Mouse (Mus musculus): ENCODE measurements at regions not wholly inside any gene's neighbourhood (a gene's known extent, or its start where the extent isn't known, plus 50 kb on each side); places are given as distances from the start of the nearest gene placed in this dataset.
A peak's percentile ranks its signal among the peaks of the same experiment; 100 is the strongest.

- no peak overlapping the region for H3K27ac ChIP-seq
- 91% methylated on average over 13 of the region's 13 CpGs for WGBS (ENCODE audit: missing documents)
- no peaks in the 10 kb centered on the region for H3K36me3 ChIP-seq (ENCODE audit: inconsistent target)
- no peaks in the 10 kb centered on the region for H3K79me2 ChIP-seq (ENCODE audit: inconsistent target)
- H3K4me3 ChIP-seq (ENCODE audit: inconsistent target), result no peak overlapping the region
Observed at GRCm38 (mm10) chr4:56160551-56161256, 579.2 kb upstream of the Gm26657 start.

DNA sequence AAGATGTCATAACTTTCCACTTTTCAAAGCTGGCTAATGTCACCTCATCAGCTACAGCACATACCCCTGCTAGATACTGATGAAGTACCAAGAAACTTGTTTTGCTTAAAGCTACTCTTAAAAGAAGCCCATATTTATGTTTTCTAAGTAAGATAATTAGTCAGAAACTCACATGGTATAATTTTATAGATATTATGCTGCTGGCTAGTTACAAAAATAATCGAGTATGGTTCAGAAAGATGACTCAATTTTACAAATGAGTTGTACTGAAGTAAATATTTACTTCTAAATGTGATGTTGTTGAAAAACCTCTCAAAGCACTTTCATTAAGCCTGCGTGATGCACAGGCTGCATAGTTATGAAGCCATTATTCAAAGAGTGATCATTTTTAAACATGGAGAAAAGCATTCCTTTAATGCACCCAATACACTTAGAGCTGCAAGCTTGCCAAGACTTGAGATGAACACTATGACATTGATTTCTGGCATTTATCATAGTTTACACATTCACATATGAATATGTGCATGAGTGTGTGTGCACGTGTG, 582.3 kb upstream of the Gm26657 start:
- no peak overlapping the region for H3K4me3 ChIP-seq (ENCODE audit: inconsistent target)
- WGBS (ENCODE audit: missing documents), result 88% methylated on average over 3 of the region's 3 CpGs

DNA sequence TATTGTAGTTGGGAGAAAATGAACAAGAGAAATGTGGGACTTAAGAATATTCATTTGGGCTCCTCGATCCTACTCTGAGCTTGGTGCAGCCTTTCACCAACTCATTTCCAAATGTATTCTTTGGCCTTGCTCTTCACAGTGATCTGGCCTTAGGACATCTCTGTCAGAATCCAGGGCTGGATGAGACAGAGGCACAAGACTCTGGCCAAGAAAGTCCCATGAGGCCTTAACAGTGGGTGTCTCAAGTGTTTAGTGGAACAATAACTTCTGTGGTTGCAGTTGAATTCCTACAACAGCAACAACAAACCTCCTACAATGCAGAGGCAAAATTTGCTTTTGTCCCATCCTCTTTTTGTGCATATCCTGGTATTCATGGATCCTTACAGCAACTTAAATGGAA, 589.2 kb upstream of the Gm26657 start:
- H3K36me3 ChIP-seq (ENCODE audit: inconsistent target), result no peaks in the 10 kb centered on the region
- no peak overlapping the region for H3K27ac ChIP-seq
- no peaks in the 10 kb centered on the region for H3K79me2 ChIP-seq (ENCODE audit: inconsistent target)
- no peak overlapping the region for H3K4me3 ChIP-seq (ENCODE audit: inconsistent target)
- WGBS (ENCODE audit: missing documents), result 100% methylated on average over 1 of the region's 1 CpGs

More for the DNA sequence above, 582.3 kb upstream of the Gm26657 start:
- H3K36me3 ChIP-seq (ENCODE audit: inconsistent target), result no peaks in the 10 kb centered on the region
- no peak overlapping the region for H3K27ac ChIP-seq
- H3K79me2 ChIP-seq (ENCODE audit: inconsistent target), result no peaks in the 10 kb centered on the region

- no peak overlapping the region for H3K27ac ChIP-seq
- H3K4me3 ChIP-seq (ENCODE audit: inconsistent target), result no peak overlapping the region
- 97% methylated on average over 2 of the region's 2 CpGs for WGBS (ENCODE audit: missing documents)
- no peaks in the 10 kb centered on the region for H3K36me3 ChIP-seq (ENCODE audit: inconsistent target)
- H3K79me2 ChIP-seq (ENCODE audit: inconsistent target), result no peaks in the 10 kb centered on the region
Observed at GRCm38 (mm10) chr4:56143827-56144226, 596.0 kb upstream of the Gm26657 start.

GRCm38 (mm10) chr4:56136837-56137236, 603.0 kb upstream of the Gm26657 start:
- 100% methylated on average over 2 of the region's 3 CpGs for WGBS (ENCODE audit: missing documents)
- no peaks in the 10 kb centered on the region for H3K79me2 ChIP-seq (ENCODE audit: inconsistent target)
- no peaks in the 10 kb centered on the region for H3K36me3 ChIP-seq (ENCODE audit: inconsistent target)
- H3K27ac ChIP-seq, result no peak overlapping the region
- H3K4me3 ChIP-seq (ENCODE audit: inconsistent target), result no peak overlapping the region

DNA sequence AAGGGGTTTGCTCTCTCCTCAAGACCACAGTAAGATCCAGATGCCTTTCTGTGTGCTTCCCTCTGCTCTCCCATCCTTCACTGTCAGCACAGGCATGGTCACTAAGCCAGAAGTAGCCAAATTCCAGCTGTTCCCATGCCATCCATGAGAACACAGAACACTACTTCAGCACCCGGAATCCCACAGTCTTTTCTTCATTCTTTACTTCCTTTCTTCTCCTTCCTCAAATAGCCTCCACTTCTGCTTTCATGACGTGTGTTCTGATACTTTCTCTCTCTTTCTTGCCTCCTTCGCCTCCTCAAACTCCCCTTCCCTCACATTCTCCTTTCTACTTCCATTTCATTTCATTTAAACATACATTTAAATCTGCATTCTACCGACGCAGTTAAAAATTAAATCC, 602.1 kb upstream of the Klf4 start:
- 54% methylated on average over 5 of the region's 5 CpGs for WGBS (ENCODE audit: missing documents)
- no peak overlapping the region for H3K27ac ChIP-seq
- H3K36me3 ChIP-seq (ENCODE audit: inconsistent target), result no peaks in the 10 kb centered on the region
- no peak overlapping the region for H3K4me3 ChIP-seq (ENCODE audit: inconsistent target)
- no peaks in the 10 kb centered on the region for H3K79me2 ChIP-seq (ENCODE audit: inconsistent target)

- no peaks in the 10 kb centered on the region for H3K79me2 ChIP-seq (ENCODE audit: inconsistent target)
- WGBS (ENCODE audit: missing documents), result 89% methylated on average over 8 of the region's 8 CpGs
- H3K27ac ChIP-seq, result no peak overlapping the region
- no peaks in the 10 kb centered on the region for H3K36me3 ChIP-seq (ENCODE audit: inconsistent target)
- H3K4me3 ChIP-seq (ENCODE audit: inconsistent target), result no peak overlapping the region
Observed at GRCm38 (mm10) chr4:56127730-56128482, 595.6 kb upstream of the Klf4 start.

DNA sequence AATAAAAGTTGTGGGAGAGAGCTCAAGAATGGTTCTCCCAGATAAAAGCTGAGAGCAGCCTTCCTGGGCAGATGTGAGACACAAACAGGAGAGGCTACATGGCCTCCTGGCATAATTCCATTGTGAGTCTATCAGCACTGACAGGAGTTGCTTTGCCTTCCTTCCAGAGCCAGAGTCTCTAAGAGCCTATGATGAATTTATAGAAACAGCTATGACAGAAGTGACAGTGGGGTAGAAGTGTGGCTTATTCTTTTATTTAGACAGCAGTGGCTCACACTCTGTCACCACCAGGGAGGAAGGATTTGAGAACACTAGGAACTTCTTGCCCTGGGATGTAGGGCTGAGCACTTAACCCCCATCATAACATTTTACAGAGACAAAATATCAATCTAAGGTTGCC, 592.2 kb upstream of the Klf4 start:
- H3K4me3 ChIP-seq (ENCODE audit: inconsistent target), result no peak overlapping the region
- H3K36me3 ChIP-seq (ENCODE audit: inconsistent target), result no peaks in the 10 kb centered on the region
- no peaks in the 10 kb centered on the region for H3K79me2 ChIP-seq (ENCODE audit: inconsistent target)
- H3K27ac ChIP-seq, result no peak overlapping the region

GRCm38 (mm10) chr4:56122198-56122597, 589.9 kb upstream of the Klf4 start:
- Histone ChIP-seq H3K79me2 (ENCODE audit: inconsistent target) (no peaks in the 10 kb centered on the region), H3K4me3 (ENCODE audit: inconsistent target) (no peak overlapping the region), H3K27ac (no peak overlapping the region), H3K36me3 (ENCODE audit: inconsistent target) (no peaks in the 10 kb centered on the region)
- WGBS (ENCODE audit: missing documents), result 93% methylated on average over 5 of the region's 5 CpGs

DNA sequence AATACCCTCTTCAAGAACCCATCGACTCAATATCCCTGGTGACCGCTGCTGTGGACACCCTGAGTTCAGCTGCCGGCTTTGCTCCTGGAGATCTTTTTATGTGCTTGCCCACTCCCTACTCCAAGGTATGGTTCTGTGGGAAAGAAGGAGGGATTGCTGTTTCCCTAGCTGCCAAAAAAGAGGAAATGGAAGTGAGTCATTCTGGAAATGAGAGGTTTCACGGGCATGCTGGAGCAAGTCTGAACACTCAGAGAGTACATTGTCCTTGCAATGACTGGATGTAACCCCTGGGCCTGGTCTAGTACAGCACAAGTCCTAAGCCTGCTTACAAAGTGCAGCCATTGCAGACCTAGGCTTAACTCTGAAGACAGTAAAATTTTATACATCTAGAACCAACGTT, 589.4 kb upstream of the Klf4 start:
- WGBS (ENCODE audit: missing documents), result 59% methylated on average over 5 of the region's 5 CpGs
- H3K27ac ChIP-seq, result no peak overlapping the region
- no peaks in the 10 kb centered on the region for H3K79me2 ChIP-seq (ENCODE audit: inconsistent target)
- no peak overlapping the region for H3K4me3 ChIP-seq (ENCODE audit: inconsistent target)
- H3K36me3 ChIP-seq (ENCODE audit: inconsistent target), result no peaks in the 10 kb centered on the region

DNA sequence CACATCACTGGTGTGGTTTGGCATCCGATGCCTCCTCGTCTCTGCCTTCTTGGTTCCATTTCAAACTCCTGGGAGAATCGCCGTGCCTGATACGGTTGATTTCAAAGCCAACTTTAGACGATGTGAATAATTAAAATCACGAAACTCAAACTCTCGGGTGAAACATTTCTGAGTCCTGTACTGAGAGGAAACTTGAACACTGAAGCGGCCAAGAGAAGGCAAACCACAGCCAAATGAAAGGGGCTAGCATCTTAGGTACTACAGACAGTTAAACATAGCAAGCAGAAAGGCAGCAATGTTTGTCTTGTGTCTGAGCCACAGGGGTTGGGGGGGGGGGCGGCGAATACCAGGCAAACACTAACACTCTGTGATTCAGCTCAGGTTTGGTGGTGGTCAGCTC, 588.1 kb upstream of the Klf4 start:
- Histone ChIP-seq H3K79me2 (ENCODE audit: inconsistent target) (no peaks in the 10 kb centered on the region), H3K4me3 (ENCODE audit: inconsistent target) (no peak overlapping the region), H3K36me3 (ENCODE audit: inconsistent target) (no peaks in the 10 kb centered on the region), H3K27ac (no peak overlapping the region)
- 94% methylated on average over 11 of the region's 11 CpGs for WGBS (ENCODE audit: missing documents)

DNA sequence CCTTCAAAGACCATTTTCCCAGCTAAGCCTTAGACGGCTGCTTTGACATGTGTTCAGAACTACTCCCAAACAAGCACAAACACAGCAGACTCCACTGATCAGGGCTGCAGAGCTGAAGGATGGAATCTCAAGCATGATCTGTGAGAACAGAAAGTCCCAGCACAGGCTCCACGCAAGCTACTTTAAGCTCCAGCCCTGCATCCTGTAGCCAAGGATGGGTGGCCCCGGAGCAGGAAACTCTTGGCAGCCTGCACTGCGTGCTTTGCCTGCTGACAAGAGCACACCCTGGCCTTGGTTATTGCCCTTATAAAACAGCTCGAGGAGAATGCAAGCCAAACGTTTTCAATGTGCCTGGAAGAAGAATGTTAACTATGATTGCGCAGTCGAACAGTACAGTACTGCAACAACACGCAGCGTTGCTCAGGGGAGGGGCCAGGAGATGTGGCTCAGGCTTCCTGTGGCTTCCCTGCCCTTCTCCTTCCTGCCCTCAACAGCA, 581.5 kb upstream of the Klf4 start:
- Histone ChIP-seq H3K36me3 (ENCODE audit: inconsistent target) (no peaks in the 10 kb centered on the region), H3K79me2 (ENCODE audit: inconsistent target) (no peaks in the 10 kb centered on the region), H3K27ac (peak overlapping the region; percentile 52), H3K4me3 (ENCODE audit: inconsistent target) (peak overlapping the region; percentile 3; the same call in 1 of the 2 replicates)
- 3% methylated on average over 10 of the region's 10 CpGs for WGBS (ENCODE audit: missing documents)

DNA sequence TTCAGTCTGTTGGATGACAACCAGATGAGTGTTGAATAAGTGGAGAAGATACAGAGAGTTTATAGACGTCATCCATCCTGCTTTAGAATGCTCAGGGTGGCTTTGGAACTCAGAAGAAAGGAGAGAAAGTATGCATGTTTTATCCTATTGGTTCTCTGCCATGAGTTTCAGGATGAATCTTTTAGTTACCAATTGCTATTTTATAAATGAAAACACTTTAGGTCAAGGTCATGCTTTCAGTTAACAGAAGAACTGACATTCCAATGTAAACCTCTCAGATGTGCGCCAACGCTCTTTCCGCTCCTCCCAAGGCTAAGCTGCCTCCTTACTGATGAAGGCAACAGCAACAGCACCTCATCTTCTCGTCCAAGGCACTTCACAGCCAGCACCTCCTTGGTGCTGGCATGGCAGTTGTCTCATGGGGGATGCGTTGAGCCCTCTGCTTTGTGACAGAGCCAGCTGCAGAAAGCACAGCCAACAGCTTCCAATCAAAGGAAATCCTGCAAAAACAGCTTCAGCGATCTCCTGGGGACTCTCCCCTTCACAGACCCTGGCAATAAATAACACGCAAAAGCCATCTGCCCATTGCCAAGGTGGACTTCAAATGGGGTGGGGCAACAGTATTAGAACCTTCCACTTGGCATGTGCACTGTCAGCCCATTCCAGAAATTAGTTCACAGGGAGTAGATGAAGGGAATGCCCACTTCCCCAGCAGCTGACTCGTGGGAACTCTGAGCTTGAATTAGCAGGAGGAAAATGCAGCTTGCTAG, 580.9 kb upstream of the Klf4 start:
- Histone ChIP-seq H3K36me3 (ENCODE audit: inconsistent target) (no peaks in the 10 kb centered on the region), H3K79me2 (ENCODE audit: inconsistent target) (no peaks in the 10 kb centered on the region), H3K4me3 (ENCODE audit: inconsistent target) (no peak overlapping the region; the same call in 1 of the 2 replicates), H3K27ac (peak overlapping the region; percentile 52)
- WGBS (ENCODE audit: missing documents), result 66% methylated on average over 9 of the region's 9 CpGs

GRCm38 (mm10) chr4:56106962-56107361, 574.7 kb upstream of the Klf4 start:
- Histone ChIP-seq H3K27ac (no peak overlapping the region), H3K4me3 (ENCODE audit: inconsistent target) (no peak overlapping the region), H3K79me2 (ENCODE audit: inconsistent target) (no peaks in the 10 kb centered on the region), H3K36me3 (ENCODE audit: inconsistent target) (no peaks in the 10 kb centered on the region)
- WGBS (ENCODE audit: missing documents), result 84% methylated on average over 4 of the region's 4 CpGs

All from macrophage (primary cell).